Mouse (Mus musculus) MEL (cell line): Measurements from ENCODE around the gene Slc4a1.

Experiments used
- CTCF ChIP-seq, 3 experiments: IDR thresholded peaks in 2 of 3; conservative IDR thresholded peaks in 1 of 3; 2 replicates each; pipeline ENCODE4 v1.5.1; 2011 to 2012; ENCODE audit warnings: low read length in 3 of 3, low read depth in 2 of 3, mild to moderate bottlenecking in 2 of 3, improper control_type of control experiment in 1 of 3, inconsistent platforms in 1 of 3, mixed read lengths in 1 of 3, moderate library complexity in 1 of 3; ENCODE audit not compliant: control insufficient read depth in 1 of 3, insufficient read depth in 1 of 3, poor library complexity in 1 of 3, severe bottlenecking in 1 of 3
- HCFC1 ChIP-seq: IDR thresholded peaks from 2 replicates; pipeline ENCODE4 v1.6.1; 2012; ENCODE audit warnings: low read depth, mild to moderate bottlenecking, inconsistent platforms, low read length, improper control_type of control experiment, moderate library complexity
- JUND ChIP-seq: IDR thresholded peaks from 2 replicates; pipeline ENCODE4 v1.6.1; 2011; ENCODE audit warnings: low read depth, mild to moderate bottlenecking, improper control_type of control experiment, low read length
- MXI1 ChIP-seq: IDR thresholded peaks from 2 replicates; pipeline ENCODE4 v1.6.1; 2011; ENCODE audit warnings: mild to moderate bottlenecking, low read depth, low read length, improper control_type of control experiment
- POLR2A ChIP-seq, 2 experiments: IDR thresholded peaks; 2 replicates each; pipeline ENCODE4 v1.6.1; 2011 to 2012; ENCODE audit warnings: low read length in 2 of 2, mild to moderate bottlenecking in 2 of 2, control low read depth in 1 of 2, improper control_type of control experiment in 1 of 2, low read depth in 1 of 2, moderate library complexity in 1 of 2; ENCODE audit not compliant: control insufficient read depth in 1 of 2, insufficient read depth in 1 of 2, poor library complexity in 1 of 2
- SMC3 ChIP-seq: IDR thresholded peaks from 2 replicates; pipeline ENCODE4 v1.6.1; 2011; ENCODE audit warnings: low read depth, low read length, improper control_type of control experiment
- UBTF ChIP-seq: IDR thresholded peaks from 2 replicates; pipeline ENCODE4 v1.6.1; 2012; ENCODE audit warnings: low read depth, mild to moderate bottlenecking, inconsistent platforms, low read length, improper control_type of control experiment, moderate library complexity, borderline replicate concordance; ENCODE audit not compliant: insufficient read depth
- USF1 ChIP-seq: IDR thresholded peaks from 2 replicates; pipeline ENCODE4 v1.6.1; 2014; ENCODE audit warnings: low read depth, mild to moderate bottlenecking, inconsistent platforms, low read length, improper control_type of control experiment, moderate library complexity

- no peak for TF ChIP-seq USF1
- TF ChIP-seq HCFC1: no peak
- no peak for TF ChIP-seq CTCF (IDR thresholded peaks at IDR 0.05 in 2 of 3, conservative IDR thresholded peaks at IDR 0.05 in 1 of 3; ENCODE audit: control insufficient read depth in 1 of 3, insufficient read depth in 1 of 3, low read depth in 2 of 3, low read length in 3 of 3, poor library complexity in 1 of 3, severe bottlenecking in 1 of 3)
- no peak for TF ChIP-seq POLR2A (IDR thresholded peaks at IDR 0.05; ENCODE audit: control insufficient read depth in 1 of 2, insufficient read depth in 1 of 2, low read depth in 1 of 2, low read length in 2 of 2, poor library complexity in 1 of 2)
- TF ChIP-seq JUND: no peak
- TF ChIP-seq MXI1: no peak
- no peak for TF ChIP-seq SMC3
- no peak for TF ChIP-seq UBTF
Observed at GRCm38 (mm10) chr11:102347683-102348082, 18.3 kb downstream of the Slc4a1 start.
